Mouse (Mus musculus) layer of hippocampus, adult 9-10 months (tissue): Measurements from ENCODE around the gene Setd1b.

Experiments
- DNase-seq: peaks from one replicate; pipeline ENCODE4 v3.0.0; 2022; ENCODE audit warnings: low spot score

Setd1b gene

GRCm38 (mm10) chr5:123128426-123129169 lies 13.4 kb upstream of the Setd1b start:
- no peak for DNase-seq

DNA sequence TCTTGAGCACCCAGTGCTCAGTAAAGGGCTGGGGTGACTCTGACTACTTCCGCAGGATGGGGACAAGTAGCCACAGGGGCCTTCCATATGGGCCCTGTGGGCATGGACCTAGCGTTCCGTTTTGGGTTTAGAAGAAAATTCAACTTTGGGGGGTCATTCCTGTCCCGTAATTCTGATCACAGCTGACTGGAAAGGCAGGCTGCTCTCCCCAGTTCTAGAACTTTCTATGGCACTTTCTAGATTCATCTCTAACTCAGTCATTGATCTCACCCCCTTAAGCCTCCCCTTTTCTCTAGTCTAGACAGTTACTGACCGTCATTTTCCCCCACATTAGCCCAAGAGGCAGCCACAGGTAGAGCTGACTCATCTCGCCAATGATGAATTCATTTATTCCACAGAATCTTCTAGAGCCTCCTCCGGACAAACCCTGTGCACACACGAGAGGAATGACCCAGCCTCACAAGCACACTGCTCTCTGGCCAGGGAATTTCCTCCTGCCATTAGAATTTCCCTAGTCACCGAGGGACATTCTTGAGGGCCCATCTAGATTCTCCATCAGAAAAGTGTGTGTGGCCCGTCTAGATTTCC lies 12.7 kb upstream of the Setd1b start:
- no peak for DNase-seq

- no peak for DNase-seq
Measured at GRCm38 (mm10) chr5:123130030-123130813, 11.8 kb upstream of the Setd1b start.

- DNase-seq, result no peak
Measured at GRCm38 (mm10) chr5:123130814-123131148, 11.2 kb upstream of the Setd1b start.

DNA sequence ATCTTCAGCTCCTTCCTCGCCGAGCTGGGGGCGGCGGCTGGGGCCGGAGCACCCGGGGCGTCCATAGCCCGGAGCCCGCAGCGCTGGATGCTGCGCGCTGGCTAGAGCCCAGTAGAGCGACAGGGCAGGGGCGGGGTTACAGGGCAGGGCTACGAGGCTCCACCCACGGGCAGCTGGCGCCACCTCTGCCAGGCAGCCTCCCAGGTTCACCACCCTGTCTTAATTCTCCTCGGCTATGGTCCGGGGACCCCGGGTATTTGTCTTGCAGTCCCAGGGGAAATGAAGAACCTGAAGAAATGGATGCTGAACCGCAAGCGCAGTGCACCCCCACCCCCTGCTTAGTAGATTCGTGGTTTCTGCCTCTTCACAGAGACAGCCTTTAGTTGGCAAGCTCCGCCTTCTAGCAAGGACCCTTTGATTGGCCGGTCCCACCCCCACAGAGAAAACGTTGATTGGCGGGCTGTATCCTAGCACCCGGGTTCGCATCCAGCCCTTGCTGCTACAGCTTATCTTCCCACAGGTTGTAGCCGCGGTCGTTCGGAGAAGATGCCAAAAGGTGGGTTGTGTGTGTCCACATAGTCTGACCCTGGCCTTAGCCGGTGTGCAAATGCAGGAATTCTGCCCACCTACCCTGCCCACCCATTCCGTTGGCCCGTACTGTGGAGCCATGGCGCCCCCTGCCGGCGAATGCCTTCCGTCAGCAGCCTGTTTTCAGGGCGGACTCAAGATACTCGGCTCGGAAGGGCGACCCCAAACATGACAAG lies 9.5 kb upstream of the Setd1b start, which contains the start of gene Rhof:
Gene Rhof (minus strand): TSS at position 385 of the 764 bp plus-strand sequence.
- DNase-seq, result no peak

DNA sequence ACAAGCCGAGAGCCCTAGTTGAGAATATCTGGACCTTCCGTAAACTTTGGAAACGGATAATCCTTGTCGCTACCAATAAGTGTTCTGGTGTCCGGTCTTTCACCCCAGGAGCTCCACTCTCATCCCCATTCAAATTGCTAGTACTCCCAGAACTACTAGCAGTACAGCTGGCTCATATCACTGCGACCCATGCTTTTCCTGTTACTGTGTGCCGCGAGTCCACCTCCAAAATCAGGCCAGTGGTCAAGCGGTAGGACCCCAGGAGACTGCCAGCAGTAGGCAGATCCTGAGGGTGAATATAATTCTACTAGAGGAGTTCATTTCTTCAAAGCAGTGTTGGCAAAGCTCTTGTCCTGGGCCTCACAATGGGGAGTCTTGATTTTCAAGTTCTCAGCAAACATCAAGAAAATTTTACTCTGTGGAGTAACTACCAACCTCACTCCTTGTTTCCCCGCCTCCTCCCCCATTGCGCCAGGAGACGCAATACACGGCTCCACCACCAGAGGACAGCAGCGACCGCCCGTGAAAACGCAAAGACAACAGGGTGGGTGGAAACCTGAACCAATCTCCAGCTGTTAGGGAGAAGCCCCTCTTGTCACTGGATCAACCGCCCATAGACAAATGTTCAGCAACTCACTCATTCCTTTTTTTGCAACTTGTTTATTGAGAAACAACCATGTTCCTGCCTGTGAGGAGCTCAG lies 8.8 kb upstream of the Setd1b start:
- DNase-seq, result no peak

DNA sequence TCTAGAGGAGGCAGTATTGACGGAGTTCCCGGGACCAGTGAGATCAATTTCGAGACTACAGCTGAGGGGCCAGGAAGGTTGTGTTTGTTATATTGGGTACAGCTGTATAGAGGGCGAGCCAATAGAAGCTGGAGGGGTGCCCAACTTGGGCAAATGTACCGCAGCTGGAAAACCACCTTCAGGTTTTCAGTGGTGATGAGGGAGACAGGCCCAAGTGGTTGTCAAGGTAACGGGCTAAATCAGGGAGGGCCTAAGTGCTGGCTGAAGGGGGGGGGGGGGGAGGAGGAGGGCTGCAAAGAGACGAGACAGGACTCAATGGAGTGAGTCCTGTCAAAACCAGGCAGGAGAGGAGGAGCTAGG lies 8.2 kb upstream of the Setd1b start:
- no peak for DNase-seq

GRCm38 (mm10) chr5:123134186-123134874 lies 7.7 kb upstream of the Setd1b start:
- no peak for DNase-seq

DNA sequence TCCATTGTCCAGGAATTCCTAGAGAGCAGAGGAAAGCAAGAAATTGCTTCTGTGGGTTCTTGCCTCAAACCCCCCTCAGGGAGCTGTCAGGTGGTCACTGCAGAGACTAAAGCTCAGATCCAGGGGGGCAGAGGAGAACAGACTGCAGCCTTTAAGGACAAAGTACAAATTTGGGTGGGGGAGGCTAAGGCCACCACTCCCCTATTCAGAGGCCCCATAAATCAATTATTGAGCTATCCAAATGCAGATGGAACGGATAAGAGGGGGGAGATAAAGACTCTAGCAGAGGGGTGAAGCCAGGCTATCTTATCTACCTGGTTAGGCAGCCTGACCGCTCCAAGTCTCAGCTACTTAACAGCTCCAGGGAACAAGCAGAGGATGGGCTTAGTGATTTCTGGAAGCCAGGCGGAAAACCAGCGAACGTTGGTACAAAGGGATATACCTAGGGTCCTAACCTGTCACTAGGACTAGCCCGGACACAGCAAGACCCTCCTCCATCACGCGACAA lies 7.1 kb upstream of the Setd1b start:
- DNase-seq, result no peak

DNA sequence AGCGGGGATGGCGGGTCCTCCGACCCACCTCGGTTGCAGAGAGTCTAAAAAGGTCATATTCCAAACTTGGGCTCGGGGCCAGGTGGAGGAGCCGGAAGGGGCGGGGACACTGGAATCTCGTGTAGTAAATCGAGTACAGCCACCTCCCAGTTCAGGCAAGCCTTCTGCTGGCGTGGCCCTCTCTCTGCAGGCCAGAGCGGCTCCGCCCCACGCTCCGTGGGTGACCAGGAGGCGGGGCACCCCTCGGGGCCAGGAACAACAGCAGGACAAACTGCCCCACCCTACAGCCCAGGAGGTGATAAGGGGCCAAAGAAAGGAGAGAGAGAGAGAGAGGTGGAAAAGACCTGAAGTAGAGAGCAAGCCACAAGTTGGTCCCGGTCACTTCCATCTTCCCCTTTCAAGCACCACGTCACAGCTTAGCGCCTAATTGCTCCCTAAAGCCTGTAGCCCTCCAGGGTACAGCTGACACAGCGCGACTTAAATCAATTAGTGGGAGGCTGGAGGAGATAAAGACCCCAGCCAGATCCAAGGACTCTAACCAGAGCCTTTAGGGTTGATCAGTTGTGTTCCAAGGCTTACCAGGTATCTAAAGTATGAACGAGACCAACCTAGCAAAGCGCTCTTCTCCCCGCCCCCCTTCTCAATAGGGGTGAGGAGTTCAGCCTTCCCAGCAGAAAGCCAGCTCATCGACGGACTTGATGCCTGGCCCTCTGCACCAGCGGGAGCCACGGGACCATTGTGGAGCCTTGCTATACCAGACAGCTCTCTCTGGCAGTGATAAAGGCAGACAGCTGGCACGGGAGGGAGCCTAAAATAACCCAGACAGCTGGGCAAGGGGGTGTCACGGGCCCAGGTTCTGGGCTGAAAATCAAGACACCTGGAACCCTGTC lies 6.3 kb upstream of the Setd1b start:
- no peak for DNase-seq

DNA sequence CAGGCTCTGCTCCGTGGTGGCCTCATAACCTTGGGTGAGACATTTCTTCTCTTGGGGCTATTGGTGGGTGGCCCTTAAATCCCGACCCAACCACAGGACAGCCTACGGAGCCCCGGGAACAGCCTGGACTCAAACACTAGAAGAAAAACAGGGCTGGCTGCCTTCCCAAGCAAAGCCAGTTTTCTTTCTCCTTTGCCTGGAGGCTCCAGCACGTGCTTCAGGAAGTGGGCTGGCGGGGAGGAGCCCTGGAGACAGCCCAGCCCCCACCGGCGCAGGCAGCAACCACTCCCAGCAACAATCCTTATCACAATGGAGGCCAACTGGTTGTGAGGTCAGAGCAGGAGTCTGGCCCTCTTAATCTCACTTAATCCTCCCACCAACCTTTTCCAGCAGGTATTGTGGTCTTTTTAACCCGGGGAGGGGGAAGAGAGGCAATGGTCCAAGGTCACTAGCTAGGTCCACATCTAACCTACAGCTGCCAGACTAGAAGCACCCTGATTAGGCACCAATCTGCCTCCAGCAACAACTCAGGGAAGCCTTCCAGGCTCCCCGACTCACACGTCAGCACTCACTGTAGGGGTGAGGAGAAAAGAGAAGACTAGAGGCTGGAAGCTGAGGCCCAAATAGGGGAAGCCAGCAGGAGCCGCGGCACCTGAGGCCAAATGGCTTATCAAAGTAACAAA lies 5.5 kb upstream of the Setd1b start:
- no peak for DNase-seq

- DNase-seq, result no peak
Measured at GRCm38 (mm10) chr5:123137044-123137909, 4.7 kb upstream of the Setd1b start.

DNA sequence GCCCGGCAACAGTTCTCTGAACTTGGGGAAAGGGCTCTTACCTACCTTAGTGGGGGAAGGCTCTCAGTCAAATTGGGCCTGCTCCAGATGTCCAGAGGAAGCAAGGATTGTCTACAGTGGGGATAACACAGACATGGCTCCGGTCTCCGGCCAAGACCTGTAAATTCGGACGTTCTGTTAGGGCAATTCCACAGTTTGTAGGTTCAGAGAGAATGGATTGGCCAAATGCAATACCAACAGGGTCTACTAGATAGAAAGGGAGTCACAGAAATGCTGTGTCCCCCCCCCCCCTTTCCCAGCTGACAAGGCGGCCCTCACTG lies 4.1 kb upstream of the Setd1b start:
- DNase-seq, result no peak

- DNase-seq, result no peak
Measured at GRCm38 (mm10) chr5:123138230-123138911, 3.6 kb upstream of the Setd1b start.

DNA sequence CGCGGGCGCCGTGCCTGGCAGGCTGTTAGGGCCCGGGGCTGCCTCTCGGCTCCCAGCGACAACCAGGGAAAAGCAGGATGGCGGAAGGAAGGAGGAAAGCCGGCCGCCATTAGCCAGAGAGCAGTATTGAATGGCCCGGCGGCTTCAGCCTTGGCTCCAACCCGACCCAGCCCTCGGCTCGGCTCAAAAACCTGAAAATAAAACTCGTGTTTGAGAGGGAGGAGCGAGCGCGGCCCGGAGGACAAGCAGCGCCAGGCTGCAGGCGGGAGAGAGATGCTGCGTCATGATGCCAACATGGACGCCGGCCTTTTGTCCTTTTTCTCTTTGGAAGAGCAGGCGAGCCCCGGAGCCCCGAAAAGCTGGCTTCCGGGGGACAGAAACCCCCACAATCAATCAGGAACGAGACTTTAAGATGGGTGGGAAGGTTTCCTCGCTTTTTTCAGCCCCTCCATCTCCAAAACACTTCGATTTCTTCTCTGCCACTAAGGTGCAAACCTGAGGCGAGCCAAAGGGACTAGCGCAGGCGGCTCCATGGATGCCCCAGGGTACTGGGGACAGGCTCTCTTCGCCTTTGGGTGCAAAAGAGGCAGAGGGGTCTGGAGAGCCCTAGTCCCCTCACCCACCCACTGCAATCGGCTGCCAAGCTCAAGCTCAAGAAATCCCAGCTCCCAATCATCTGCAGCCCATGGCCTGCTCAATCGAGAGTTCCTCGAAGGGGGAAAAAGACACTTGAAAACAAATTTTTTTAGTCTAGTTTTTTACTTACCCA lies 2.9 kb upstream of the Setd1b start:
- DNase-seq, result no peak

- no peak for DNase-seq
Measured at GRCm38 (mm10) chr5:123139722-123140627, 2.0 kb upstream of the Setd1b start.
